Mouse (Mus musculus): ENCODE measurements at regions not wholly inside any gene's neighbourhood (a gene's known extent, or its start where the extent isn't known, plus 50 kb on each side); places are given as distances from the start of the nearest gene placed in this dataset.
A peak's percentile ranks its signal among the peaks of the same experiment; 100 is the strongest.

- Histone ChIP-seq H3K9ac (ENCODE audit: control insufficient read depth, low read depth, low read length, poor library complexity, severe bottlenecking) (peak overlapping the region; percentile 79), H3K4me3 (ENCODE audit: control insufficient read depth in 1 of 2, insufficient read depth in 1 of 2, low read depth in 2 of 2, low read length in 2 of 2) (peak overlapping the region; percentile 21 to 49)
- no peak; the same call in 1 of the 2 replicates for TF ChIP-seq NELFE (IDR thresholded peaks at IDR 0.05; ENCODE audit: low read depth, low read length)
- peak; percentile 71; the same call in 1 of the 2 replicates for TF ChIP-seq MYB (IDR thresholded peaks at IDR 0.05; ENCODE audit: low read depth, low read length)
- TF ChIP-seq ELF1 (IDR thresholded peaks at IDR 0.05; ENCODE audit: low read depth, low read length): no peak
- TF ChIP-seq POLR2AphosphoS5 (IDR thresholded peaks at IDR 0.05; ENCODE audit: borderline replicate concordance, low read depth, low read length): no peak
- TF ChIP-seq USF1 (IDR thresholded peaks at IDR 0.05; ENCODE audit: low read depth, low read length): no peak
- TF ChIP-seq GATA1 (IDR thresholded peaks at IDR 0.05; ENCODE audit: low read depth, low read length): peak; percentile 87
- TF ChIP-seq ZKSCAN1 (IDR thresholded peaks at IDR 0.05; ENCODE audit: low read depth, low read length): no peak
- TF ChIP-seq TBP (IDR thresholded peaks at IDR 0.05; ENCODE audit: low read depth, low read length): peak; percentile 75
- TF ChIP-seq POLR2A (IDR thresholded peaks at IDR 0.05; ENCODE audit: control insufficient read depth in 1 of 2, insufficient read depth in 1 of 2, low read depth in 1 of 2, low read length in 2 of 2, poor library complexity in 1 of 2): peak in 1 of 2 experiments; percentile 53; a peak in 2 of 4 replicates
- TF ChIP-seq MAZ (IDR thresholded peaks at IDR 0.05; ENCODE audit: low read depth, low read length): no peak
- TF ChIP-seq ZC3H11A (IDR thresholded peaks at IDR 0.05; ENCODE audit: low read depth, low read length): no peak
- peak; percentile 93 for TF ChIP-seq MAFK (IDR thresholded peaks at IDR 0.05; ENCODE audit: borderline replicate concordance, low read depth, low read length)
- TF ChIP-seq ZMIZ1 (IDR thresholded peaks at IDR 0.05; ENCODE audit: low read depth, low read length): 0 out of 2 replicates have a peak, but pooled peaks have one; percentile 34
- TF ChIP-seq POLR2AphosphoS2 (IDR thresholded peaks at IDR 0.05; ENCODE audit: low read length): no peak
- peak; percentile 8 for TF ChIP-seq CHD1 (IDR thresholded peaks at IDR 0.05; ENCODE audit: low read depth, low read length)
- TF ChIP-seq USF2 (IDR thresholded peaks at IDR 0.05; ENCODE audit: borderline replicate concordance in 1 of 2, insufficient read depth in 1 of 2, low read depth in 1 of 2, low read length in 2 of 2): no peak
- TF ChIP-seq HCFC1 (IDR thresholded peaks at IDR 0.05; ENCODE audit: low read depth, low read length): peak; percentile 28; the same call in 1 of the 2 replicates
- TF ChIP-seq GABPA (IDR thresholded peaks at IDR 0.05; ENCODE audit: low read depth, low read length): no peak
- TF ChIP-seq MAX (IDR thresholded peaks at IDR 0.05; ENCODE audit: low read length): peak; percentile 27; the same call in 1 of the 2 replicates
- peak; percentile 35; the same call in 1 of the 2 replicates for TF ChIP-seq MYC (IDR thresholded peaks at IDR 0.05; ENCODE audit: low read depth, low read length)
- TF ChIP-seq UBTF (IDR thresholded peaks at IDR 0.05; ENCODE audit: borderline replicate concordance, insufficient read depth, low read depth, low read length): no peak
- no peak for TF ChIP-seq RAD21 (IDR thresholded peaks at IDR 0.05; ENCODE audit: low read depth, low read length)
- no peak for TF ChIP-seq E2F4 (IDR thresholded peaks at IDR 0.05; ENCODE audit: borderline replicate concordance, low read depth, low read length)
- peak; percentile 81 for TF ChIP-seq SIN3A (IDR thresholded peaks at IDR 0.05; ENCODE audit: low read length)
- peak; percentile 81 for TF ChIP-seq TCF12 (IDR thresholded peaks at IDR 0.05; ENCODE audit: low read depth, low read length)
- TF ChIP-seq EP300 (IDR thresholded peaks at IDR 0.05; ENCODE audit: low read depth in 1 of 2, low read length in 2 of 2): peak; percentile 75 to 79
- no peak for TF ChIP-seq CTCF (IDR thresholded peaks at IDR 0.05 in 2 of 3, conservative IDR thresholded peaks at IDR 0.05 in 1 of 3; ENCODE audit: control insufficient read depth in 1 of 3, insufficient read depth in 1 of 3, low read depth in 2 of 3, low read length in 3 of 3, poor library complexity in 1 of 3, severe bottlenecking in 1 of 3)
- TF ChIP-seq ETS1 (IDR thresholded peaks at IDR 0.05; ENCODE audit: low read depth, low read length): peak; percentile 95
- TF ChIP-seq ZNF384 (IDR thresholded peaks at IDR 0.05; ENCODE audit: low read depth, low read length): peak; percentile 55
- TF ChIP-seq SMC3 (IDR thresholded peaks at IDR 0.05; ENCODE audit: low read depth, low read length): no peak
- TF ChIP-seq RCOR1 (IDR thresholded peaks at IDR 0.05; ENCODE audit: low read depth, low read length): peak; percentile 85
- no peak for TF ChIP-seq KAT2A (conservative IDR thresholded peaks at IDR 0.05; ENCODE audit: low read depth, low read length)
- TF ChIP-seq BHLHE40 (IDR thresholded peaks at IDR 0.05; ENCODE audit: borderline replicate concordance, low read depth, low read length): no peak
- no peak; the same call in 1 of the 2 replicates for TF ChIP-seq TAL1 (IDR thresholded peaks at IDR 0.05; ENCODE audit: low read length)
- 0 out of 2 replicates have a peak, but pooled peaks have one; percentile 70 for TF ChIP-seq JUND (IDR thresholded peaks at IDR 0.05; ENCODE audit: low read depth, low read length)
Observed at GRCm38 (mm10) chr8:126833471-126834453, 111.9 kb downstream of the Tomm20 start.

More at GRCm38 (mm10) chr8:126833471-126834453, 111.9 kb downstream of the Tomm20 start:
- peak overlapping the region; percentile 99 for H3K27ac ChIP-seq (ENCODE audit: control insufficient read depth, low read depth, low read length)
- DNase-seq (ENCODE audit: low read depth, low spot score): peak; percentile 83
- no peaks in the 10 kb centered on the region for H3K9me3 ChIP-seq (replicated peaks; ENCODE audit: insufficient read depth, low read length)
- no peaks in the 10 kb centered on the region for H3K27me3 ChIP-seq (ENCODE audit: control insufficient read depth in 1 of 2, insufficient read depth in 2 of 2, low read length in 2 of 2)
- H3K4me1 ChIP-seq (ENCODE audit: control insufficient read depth in 1 of 2, insufficient read depth in 2 of 2, low read length in 2 of 2): peaks cover 24 to 65% of the 10 kb centered on the region in 2 experiments
- peaks cover 0 to 43% of the 10 kb centered on the region in 2 experiments; a peak in 2 of 4 replicates for H3K36me3 ChIP-seq (ENCODE audit: control insufficient read depth in 1 of 2, insufficient read depth in 2 of 2, low read length in 2 of 2)
- no peaks in the 10 kb centered on the region; the same call in 1 of the 2 replicates for H3K79me2 ChIP-seq (ENCODE audit: control insufficient read depth, insufficient read depth, low read length, poor library complexity)
